Mouse (Mus musculus) cerebellum, adult 2 months (tissue): ENCODE results near the gene Map2. TPM values are rescaled to one million over a fixed set of nuclear protein-coding genes. Genes with fewer than 3 reads are reported as not detected.

Source experiments
- DNase-seq, 2 experiments: peaks; one replicate each; pipeline ENCODE4 v3.0.0; 2021
- H3K27ac ChIP-seq: fragments of 200-500 bp; 2 replicates; pipeline ENCODE4 v1.5.1; 2012; ENCODE audit warnings: low read length, control low read depth, inconsistent platforms; ENCODE audit not compliant: insufficient read depth
- H3K27me3 ChIP-seq: fragments of 200-500 bp; 2 replicates; pipeline ENCODE4 v1.6.1; 2012; ENCODE audit warnings: inconsistent platforms, mild to moderate bottlenecking, low read length, moderate library complexity; ENCODE audit not compliant: control insufficient read depth, insufficient read depth
- H3K4me1 ChIP-seq: fragments of 200-500 bp; 2 replicates; pipeline ENCODE4 v1.6.1; 2011; ENCODE audit warnings: low read length; ENCODE audit not compliant: control insufficient read depth, insufficient read depth
- H3K4me3 ChIP-seq: fragments of 200-500 bp; replicated peaks from 2 replicates; pipeline ENCODE3; 2011; ENCODE audit warnings: mild to moderate bottlenecking, low read depth, low read length, control low read depth; ENCODE audit not compliant: insufficient read depth
- CTCF ChIP-seq: fragments of 200-500 bp; IDR thresholded peaks from 2 replicates; pipeline ENCODE4 v1.5.1; 2011; ENCODE audit warnings: low read depth, mild to moderate bottlenecking, control low read depth, low read length, moderate library complexity, borderline replicate concordance; ENCODE audit not compliant: insufficient read depth
- POLR2A ChIP-seq: fragments of 200-500 bp; IDR thresholded peaks from 2 replicates; pipeline ENCODE4 v1.6.1; 2011; ENCODE audit warnings: low read length, control low read depth, borderline replicate concordance; ENCODE audit not compliant: insufficient read depth
- WGBS: fragments of 180-500 bp; shearing (Covaris S2); methylation state at CpG from one replicate; pipeline ENCODE4 v1.1.7; 2018; 5-methylcytosine and 5-hydroxymethylcytosine counted together
- polyA plus RNA-seq: library from polyadenylated mRNA; depleted of rRNA; stranded (reverse); fragments of >200 nt; gene quantifications from 2 replicates; pipeline ENCODE4 v1.2.3, GENCODE M21; 2012

Map2 gene
- polyA plus RNA-seq, 1 experiment, result 259 TPM

- H3K4me3 ChIP-seq, result no peak overlapping the region
- no peak overlapping the region for H3K27ac ChIP-seq
- H3K27me3 ChIP-seq, result no peaks in the 10 kb centered on the region
- no peak for DNase-seq
- H3K4me1 ChIP-seq, result no peaks in the 10 kb centered on the region
- TF ChIP-seq POLR2A (no peak), CTCF (no peak)
Measured at GRCm38 (mm10) chr1:66157589-66157988, 17.5 kb upstream of the Map2 start.

GRCm38 (mm10) chr1:66164648-66165047, 10.4 kb upstream of the Map2 start:
- no peak for TF ChIP-seq POLR2A
- no peak for TF ChIP-seq CTCF
- H3K4me1 ChIP-seq, result no peaks in the 10 kb centered on the region; the same call in 1 of the 2 replicates
- no peaks in the 10 kb centered on the region for H3K27me3 ChIP-seq
- H3K27ac ChIP-seq, result no peak overlapping the region
- H3K4me3 ChIP-seq, result no peak overlapping the region
- 22% methylated on average over 2 of the region's 2 CpGs for WGBS
- peak; percentile 25 to 51 for DNase-seq

- H3K4me1 ChIP-seq, result no peaks in the 10 kb centered on the region; the same call in 1 of the 2 replicates
- H3K27me3 ChIP-seq, result no peaks in the 10 kb centered on the region
- no peak overlapping the region for H3K27ac ChIP-seq
- no peak for TF ChIP-seq CTCF
- TF ChIP-seq POLR2A, result no peak
- no peak overlapping the region for H3K4me3 ChIP-seq
- 51% methylated on average over 5 of the region's 5 CpGs for WGBS
- DNase-seq, result no peak
Measured at GRCm38 (mm10) chr1:66168722-66169121, 6.4 kb upstream of the Map2 start.

GRCm38 (mm10) chr1:66172127-66172526, 2.9 kb upstream of the Map2 start:
- no peak for DNase-seq
- Histone ChIP-seq H3K4me1 (no peaks in the 10 kb centered on the region; the same call in 1 of the 2 replicates), H3K27me3 (no peaks in the 10 kb centered on the region), H3K4me3 (no peak overlapping the region), H3K27ac (no peak overlapping the region)
- TF ChIP-seq CTCF (no peak), POLR2A (no peak)
- 76% methylated on average over 3 of the region's 3 CpGs for WGBS

GRCm38 (mm10) chr1:66173630-66174029, 1.4 kb upstream of the Map2 start:
- WGBS, result 63% methylated on average over 5 of the region's 5 CpGs

GRCm38 (mm10) chr1:66176012-66176837, 1.2 kb downstream of the Map2 start:
- H3K4me1 ChIP-seq, result no peaks in the 10 kb centered on the region; the same call in 1 of the 2 replicates
- TF ChIP-seq POLR2A (no peak), CTCF (no peak)
- peak; percentile 38 to 41 for DNase-seq

More at GRCm38 (mm10) chr1:66173630-66174029, 1.4 kb upstream of the Map2 start:
- no peaks in the 10 kb centered on the region for H3K27me3 ChIP-seq
- no peak overlapping the region for H3K27ac ChIP-seq
- H3K4me3 ChIP-seq, result no peak overlapping the region
- H3K4me1 ChIP-seq, result no peaks in the 10 kb centered on the region; the same call in 1 of the 2 replicates
- TF ChIP-seq POLR2A (no peak), CTCF (no peak)
- DNase-seq, result no peak

GRCm38 (mm10) chr1:66176838-66177105, 1.7 kb downstream of the Map2 start:
- Histone ChIP-seq H3K27ac (no peak overlapping the region), H3K4me3 (peak overlapping the region; percentile 40), H3K4me1 (no peaks in the 10 kb centered on the region; the same call in 1 of the 2 replicates), H3K27me3 (no peaks in the 10 kb centered on the region)
- 23% methylated on average over 2 of the region's 2 CpGs for WGBS
- no peak for DNase-seq
- no peak for TF ChIP-seq CTCF
- no peak for TF ChIP-seq POLR2A

More at GRCm38 (mm10) chr1:66176012-66176837, 1.2 kb downstream of the Map2 start:
- 0 out of 2 replicates have a peak overlapping the region, but pooled peaks have one; percentile 52 for H3K27ac ChIP-seq
- H3K27me3 ChIP-seq, result no peaks in the 10 kb centered on the region
- peak overlapping the region; percentile 95 for H3K4me3 ChIP-seq
- 8% methylated on average over 9 of the region's 9 CpGs for WGBS
